Mouse (Mus musculus) mesoderm, embryonic 11.5 days (tissue): ENCODE measurements at regions not wholly inside any gene's neighbourhood (a gene's known extent, or its start where the extent isn't known, plus 50 kb on each side); places are given as distances from the start of the nearest gene placed in this dataset.
"Not testable (repeated sequence)": the region's sequence is repeated elsewhere in the genome, so short reads cannot be mapped to it uniquely, and the experiment has no call there.

ENCODE experiments used
- DNase-seq: peaks from one replicate; pipeline ENCODE4 v3.0.0-alpha.2; 2012; ENCODE audit warnings: low read depth, low spot score

- no peak for DNase-seq
These were observed 742.1 kb upstream of the Marcks start for GRCm38 (mm10) chr10:37880841-37881240.

GRCm38 (mm10) chr10:37873925-37874324 lies 735.2 kb upstream of the Marcks start:
- DNase-seq, result no peak

GRCm38 (mm10) chr10:37861001-37861400 lies 722.3 kb upstream of the Marcks start:
- peak; percentile 65 for DNase-seq

GRCm38 (mm10) chr10:37849291-37849846 lies 710.6 kb upstream of the Marcks start:
- DNase-seq, result no peak

- no peak for DNase-seq
These were observed 704.1 kb upstream of the Marcks start for GRCm38 (mm10) chr10:37842820-37843219.

GRCm38 (mm10) chr10:37841842-37842241 lies 703.1 kb upstream of the Marcks start:
- no peak for DNase-seq

GRCm38 (mm10) chr10:37837721-37838120 lies 699.0 kb upstream of the Marcks start:
- no peak for DNase-seq

GRCm38 (mm10) chr10:37813026-37813425 lies 674.3 kb upstream of the Marcks start:
- no peak for DNase-seq

- DNase-seq, result peak; percentile 59
These were observed 673.7 kb upstream of the Marcks start for GRCm38 (mm10) chr10:37812405-37812851.

- no peak for DNase-seq
These were observed 673.1 kb upstream of the Marcks start for GRCm38 (mm10) chr10:37811789-37812188.

GRCm38 (mm10) chr10:37803225-37803805 lies 664.6 kb upstream of the Marcks start:
- no peak for DNase-seq

- no peak for DNase-seq
These were observed 660.7 kb upstream of the Marcks start for GRCm38 (mm10) chr10:37799397-37799796.

- peak; percentile 54 for DNase-seq
These were observed 659.6 kb upstream of the Marcks start for GRCm38 (mm10) chr10:37798285-37798684.

- DNase-seq, result peak; percentile 27
These were observed 659.0 kb upstream of the Marcks start for GRCm38 (mm10) chr10:37797701-37798100.

GRCm38 (mm10) chr10:37792878-37793277 lies 654.2 kb upstream of the Marcks start:
- no peak for DNase-seq

GRCm38 (mm10) chr10:37788049-37788448 lies 649.3 kb upstream of the Marcks start:
- DNase-seq, result no peak

- DNase-seq, result peak; percentile 54
These were observed 640.9 kb upstream of the Marcks start for GRCm38 (mm10) chr10:37779383-37780302.

GRCm38 (mm10) chr10:37760542-37761367 lies 622.0 kb upstream of the Marcks start:
- DNase-seq, result no peak

GRCm38 (mm10) chr10:37741581-37741980 lies 602.9 kb upstream of the Marcks start:
- no peak for DNase-seq

- DNase-seq, result no peak
These were observed 600.3 kb upstream of the Marcks start for GRCm38 (mm10) chr10:37739024-37739423.

- no peak for DNase-seq
These were observed 586.9 kb upstream of the Marcks start for GRCm38 (mm10) chr10:37725609-37726008.

- not testable (repeated sequence) for DNase-seq
These were observed 586.3 kb upstream of the Marcks start for GRCm38 (mm10) chr10:37724994-37725393.
